Mouse (Mus musculus) MEL (cell line): ENCODE data around the gene Mcfd2. TPM values are rescaled to one million over a fixed set of nuclear protein-coding genes. Genes with fewer than 3 reads are reported as not detected.

ENCODE experiments used
- DNase-seq: peaks from one replicate; pipeline ENCODE4 v3.0.0; 2011; ENCODE audit warnings: low read depth, low spot score
- H3K27ac ChIP-seq: 2 replicates; pipeline ENCODE4 v1.5.1; 2012; ENCODE audit warnings: low read depth, mild to moderate bottlenecking, control low read depth, low read length, moderate library complexity; ENCODE audit not compliant: control insufficient read depth
- H3K27me3 ChIP-seq, 2 experiments: fragments of 150-350 bp in 1 of 2; sonication (generic) in 1 of 2; 2 replicates each; pipeline ENCODE4 v1.6.1; 2012; ENCODE audit warnings: low read length in 2 of 2, mild to moderate bottlenecking in 2 of 2, improper control_type of control experiment in 1 of 2, moderate library complexity in 1 of 2; ENCODE audit not compliant: insufficient read depth in 2 of 2, control insufficient read depth in 1 of 2
- H3K36me3 ChIP-seq, 2 experiments: 2 replicates each; pipeline ENCODE4 v1.6.1; 2012 to 2014; ENCODE audit warnings: low read length in 2 of 2, improper control_type of control experiment in 1 of 2, inconsistent platforms in 1 of 2, mild to moderate bottlenecking in 1 of 2; ENCODE audit not compliant: insufficient read depth in 2 of 2, control insufficient read depth in 1 of 2
- H3K4me1 ChIP-seq, 2 experiments: fragments of 150-350 bp in 1 of 2; sonication (generic) in 1 of 2; 2 replicates each; pipeline ENCODE4 v1.6.1; 2012; ENCODE audit warnings: low read length in 2 of 2, improper control_type of control experiment in 1 of 2, mild to moderate bottlenecking in 1 of 2; ENCODE audit not compliant: insufficient read depth in 2 of 2, control insufficient read depth in 1 of 2
- H3K4me3 ChIP-seq, 2 experiments: fragments of 150-350 bp in 1 of 2; sonication (generic) in 1 of 2; 2 replicates each; pipeline ENCODE4 v1.5.1; 2012; ENCODE audit warnings: low read depth in 2 of 2, low read length in 2 of 2, mild to moderate bottlenecking in 2 of 2, moderate library complexity in 2 of 2, control low read depth in 1 of 2, improper control_type of control experiment in 1 of 2; ENCODE audit not compliant: control insufficient read depth in 1 of 2, insufficient read depth in 1 of 2
- H3K79me2 ChIP-seq: 2 replicates; pipeline ENCODE4 v1.6.1; 2012; ENCODE audit warnings: mild to moderate bottlenecking, low read length, moderate library complexity; ENCODE audit not compliant: control insufficient read depth, poor library complexity, insufficient read depth
- H3K9ac ChIP-seq: 2 replicates; pipeline ENCODE4 v1.6.1; 2012; ENCODE audit warnings: low read depth, mild to moderate bottlenecking, control low read depth, low read length, moderate library complexity; ENCODE audit not compliant: control insufficient read depth, poor library complexity, severe bottlenecking
- H3K9me3 ChIP-seq: fragments of 150-350 bp; sonication (generic); replicated peaks from 2 replicates; pipeline ENCODE4 v1.6.1; 2012; ENCODE audit warnings: mild to moderate bottlenecking, low read length, improper control_type of control experiment, moderate library complexity; ENCODE audit not compliant: insufficient read depth
- BHLHE40 ChIP-seq: IDR thresholded peaks from 2 replicates; pipeline ENCODE4 v1.6.1; 2012; ENCODE audit warnings: low read depth, mild to moderate bottlenecking, inconsistent platforms, low read length, improper control_type of control experiment, borderline replicate concordance
- CHD2 ChIP-seq: IDR thresholded peaks from 2 replicates; pipeline ENCODE4 v1.6.1; 2011; ENCODE audit warnings: low read length, improper control_type of control experiment
- CTCF ChIP-seq, 3 experiments: IDR thresholded peaks in 2 of 3; conservative IDR thresholded peaks in 1 of 3; 2 replicates each; pipeline ENCODE4 v1.5.1; 2011 to 2012; ENCODE audit warnings: low read length in 3 of 3, low read depth in 2 of 3, mild to moderate bottlenecking in 2 of 3, improper control_type of control experiment in 1 of 3, inconsistent platforms in 1 of 3, mixed read lengths in 1 of 3, moderate library complexity in 1 of 3; ENCODE audit not compliant: control insufficient read depth in 1 of 3, insufficient read depth in 1 of 3, poor library complexity in 1 of 3, severe bottlenecking in 1 of 3
- GABPA ChIP-seq: IDR thresholded peaks from 2 replicates; pipeline ENCODE4 v1.6.1; 2012; ENCODE audit warnings: low read depth, mild to moderate bottlenecking, inconsistent platforms, low read length, improper control_type of control experiment, moderate library complexity
- GATA1 ChIP-seq: IDR thresholded peaks from 2 replicates; pipeline ENCODE4 v1.6.1; 2011; ENCODE audit warnings: low read depth, low read length, improper control_type of control experiment
- HCFC1 ChIP-seq: IDR thresholded peaks from 2 replicates; pipeline ENCODE4 v1.6.1; 2012; ENCODE audit warnings: low read depth, mild to moderate bottlenecking, inconsistent platforms, low read length, improper control_type of control experiment, moderate library complexity
- KAT2A ChIP-seq: conservative IDR thresholded peaks from 2 replicates; pipeline ENCODE4 v1.6.1; 2012; ENCODE audit warnings: low read depth, low read length, improper control_type of control experiment, inconsistent platforms
- MAFK ChIP-seq: IDR thresholded peaks from 2 replicates; pipeline ENCODE4 v1.6.1; 2011; ENCODE audit warnings: low read depth, mild to moderate bottlenecking, low read length, improper control_type of control experiment, borderline replicate concordance
- MAX ChIP-seq: IDR thresholded peaks from 2 replicates; pipeline ENCODE4 v1.6.1; 2011; ENCODE audit warnings: low read length, improper control_type of control experiment
- MEF2A ChIP-seq: IDR thresholded peaks from 2 replicates; pipeline ENCODE4 v1.6.1; 2014; ENCODE audit warnings: low read depth, mild to moderate bottlenecking, inconsistent platforms, low read length, improper control_type of control experiment; ENCODE audit not compliant: poor library complexity, insufficient replicate concordance, severe bottlenecking; ENCODE audit errors: extremely low read depth
- MXI1 ChIP-seq: IDR thresholded peaks from 2 replicates; pipeline ENCODE4 v1.6.1; 2011; ENCODE audit warnings: mild to moderate bottlenecking, low read depth, low read length, improper control_type of control experiment
- POLR2AphosphoS2 ChIP-seq: IDR thresholded peaks from 2 replicates; pipeline ENCODE4 v1.6.1; 2011; ENCODE audit warnings: low read length, improper control_type of control experiment
- RAD21 ChIP-seq: IDR thresholded peaks from 2 replicates; pipeline ENCODE4 v1.6.1; 2011; ENCODE audit warnings: mild to moderate bottlenecking, low read depth, low read length, improper control_type of control experiment
- SIN3A ChIP-seq: IDR thresholded peaks from 2 replicates; pipeline ENCODE4 v1.6.1; 2012; ENCODE audit warnings: low read length, improper control_type of control experiment, inconsistent platforms
- SMC3 ChIP-seq: IDR thresholded peaks from 2 replicates; pipeline ENCODE4 v1.6.1; 2011; ENCODE audit warnings: low read depth, low read length, improper control_type of control experiment
- TAL1 ChIP-seq: IDR thresholded peaks from 2 replicates; pipeline ENCODE4 v1.6.1; 2012; ENCODE audit warnings: mild to moderate bottlenecking, inconsistent platforms, low read length, moderate library complexity, mixed read lengths
- TCF12 ChIP-seq: IDR thresholded peaks from 2 replicates; pipeline ENCODE4 v1.6.1; 2014; ENCODE audit warnings: low read depth, mild to moderate bottlenecking, inconsistent platforms, low read length, improper control_type of control experiment, moderate library complexity
- ZKSCAN1 ChIP-seq: IDR thresholded peaks from 2 replicates; pipeline ENCODE4 v1.6.1; 2012; ENCODE audit warnings: low read depth, mild to moderate bottlenecking, inconsistent platforms, low read length, improper control_type of control experiment, moderate library complexity
- ZMIZ1 ChIP-seq: IDR thresholded peaks from 2 replicates; pipeline ENCODE4 v1.6.1; 2012; ENCODE audit warnings: low read depth, mild to moderate bottlenecking, inconsistent platforms, low read length, improper control_type of control experiment, moderate library complexity
- polyA plus RNA-seq, 2 experiments: library from polyadenylated mRNA; stranded (reverse) in 1 of 2; unstranded in 1 of 2; fragments of >175 nt in 1 of 2; fragments of >200 nt in 1 of 2; gene quantifications; 2 replicates each; pipeline versions ENCODE4 v1.2.1 to v1.2.4; 2012; ENCODE audit warnings: low replicate concordance in 2 of 2, low read depth in 1 of 2; ENCODE audit not compliant: insufficient read length in 2 of 2, insufficient read depth in 1 of 2, missing spikeins in 1 of 2
- total RNA-seq: library from RNA; depleted of rRNA; stranded (reverse); fragments of 300-350 nt; gene quantifications from 2 replicates; pipeline ENCODE4 v1.2.3, GENCODE M21; 2012

Mcfd2 gene
- total and polyA plus RNA-seq, 3 experiments = 50.4 to 52.6 TPM; not detected in 1

- TF ChIP-seq CTCF (IDR thresholded peaks at IDR 0.05 in 2 of 3, conservative IDR thresholded peaks at IDR 0.05 in 1 of 3; ENCODE audit: control insufficient read depth in 1 of 3, insufficient read depth in 1 of 3, low read depth in 2 of 3, low read length in 3 of 3, poor library complexity in 1 of 3, severe bottlenecking in 1 of 3) = no peak
- Histone ChIP-seq H3K9me3 (no peaks in the 10 kb centered on the region), H3K79me2 (no peaks in the 10 kb centered on the region), H3K4me3 (no peak overlapping the region), H3K9ac (no peak overlapping the region), H3K27me3 (no peaks in the 10 kb centered on the region), H3K27ac (no peak overlapping the region), H3K4me1 (peaks cover 1 to 4% of the 10 kb centered on the region in 2 experiments; a peak in 2 of 4 replicates), H3K36me3 (peaks cover 3 to 5% of the 10 kb centered on the region in 2 experiments; a peak in 3 of 4 replicates)
- DNase-seq = no peak
These were observed 48.4 kb upstream of the Mcfd2 start for GRCm38 (mm10) chr17:87314121-87314520.

- H3K9me3 ChIP-seq = no peaks in the 10 kb centered on the region
- H3K27ac ChIP-seq = no peak overlapping the region
- TF ChIP-seq GABPA = no peak
- TF ChIP-seq MXI1 = no peak
- no peak for TF ChIP-seq MAFK
- no peak for TF ChIP-seq GATA1
- no peak for TF ChIP-seq SIN3A
- no peak for TF ChIP-seq HCFC1
- TF ChIP-seq POLR2AphosphoS2 = no peak
- no peak for TF ChIP-seq SMC3
- no peak for TF ChIP-seq TCF12
- no peak for TF ChIP-seq KAT2A
- TF ChIP-seq ZMIZ1 = no peak
- no peak for TF ChIP-seq TAL1
- no peak for TF ChIP-seq CHD2
- no peak for TF ChIP-seq ZKSCAN1
- TF ChIP-seq BHLHE40 = no peak
- no peak for TF ChIP-seq MEF2A
- no peak for TF ChIP-seq MAX
- TF ChIP-seq RAD21 = no peak
- no peak overlapping the region for H3K9ac ChIP-seq
- no peak for DNase-seq
- H3K4me3 ChIP-seq = no peak overlapping the region
- H3K4me1 ChIP-seq = peaks cover 1 to 4% of the 10 kb centered on the region in 2 experiments; a peak in 2 of 4 replicates
- peaks cover 3 to 5% of the 10 kb centered on the region in 2 experiments; a peak in 3 of 4 replicates for H3K36me3 ChIP-seq
- H3K27me3 ChIP-seq = no peaks in the 10 kb centered on the region
- no peaks in the 10 kb centered on the region for H3K79me2 ChIP-seq
These were observed 47.5 kb upstream of the Mcfd2 start for GRCm38 (mm10) chr17:87312924-87313870.
